Mouse (Mus musculus): ENCODE measurements around the gene Abl1.

Abl1 gene

DNA sequence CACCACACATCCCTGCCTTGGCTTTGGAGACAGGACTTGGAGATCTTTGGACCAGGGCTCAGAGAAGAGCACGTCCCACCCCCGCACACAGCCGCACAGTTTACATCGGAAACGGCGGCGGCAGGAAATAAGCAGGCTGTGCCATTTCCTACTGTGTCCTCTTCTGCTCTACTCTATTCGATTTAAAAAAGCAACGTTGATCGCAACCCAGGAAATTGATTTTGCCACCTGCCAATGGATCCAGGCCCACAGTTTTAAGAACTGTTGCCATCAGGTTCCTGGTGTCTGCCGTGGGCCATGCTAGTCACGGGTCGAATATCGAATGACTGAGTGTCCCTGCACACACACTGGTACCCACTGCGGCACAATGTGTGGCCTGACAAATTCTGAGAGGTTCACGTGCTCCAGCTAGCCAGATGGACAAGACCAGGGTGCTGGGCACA is 137.3 kb downstream of the Abl1 start:
- no peak for DNase-seq (ENCODE audit: low spot score)

DNA sequence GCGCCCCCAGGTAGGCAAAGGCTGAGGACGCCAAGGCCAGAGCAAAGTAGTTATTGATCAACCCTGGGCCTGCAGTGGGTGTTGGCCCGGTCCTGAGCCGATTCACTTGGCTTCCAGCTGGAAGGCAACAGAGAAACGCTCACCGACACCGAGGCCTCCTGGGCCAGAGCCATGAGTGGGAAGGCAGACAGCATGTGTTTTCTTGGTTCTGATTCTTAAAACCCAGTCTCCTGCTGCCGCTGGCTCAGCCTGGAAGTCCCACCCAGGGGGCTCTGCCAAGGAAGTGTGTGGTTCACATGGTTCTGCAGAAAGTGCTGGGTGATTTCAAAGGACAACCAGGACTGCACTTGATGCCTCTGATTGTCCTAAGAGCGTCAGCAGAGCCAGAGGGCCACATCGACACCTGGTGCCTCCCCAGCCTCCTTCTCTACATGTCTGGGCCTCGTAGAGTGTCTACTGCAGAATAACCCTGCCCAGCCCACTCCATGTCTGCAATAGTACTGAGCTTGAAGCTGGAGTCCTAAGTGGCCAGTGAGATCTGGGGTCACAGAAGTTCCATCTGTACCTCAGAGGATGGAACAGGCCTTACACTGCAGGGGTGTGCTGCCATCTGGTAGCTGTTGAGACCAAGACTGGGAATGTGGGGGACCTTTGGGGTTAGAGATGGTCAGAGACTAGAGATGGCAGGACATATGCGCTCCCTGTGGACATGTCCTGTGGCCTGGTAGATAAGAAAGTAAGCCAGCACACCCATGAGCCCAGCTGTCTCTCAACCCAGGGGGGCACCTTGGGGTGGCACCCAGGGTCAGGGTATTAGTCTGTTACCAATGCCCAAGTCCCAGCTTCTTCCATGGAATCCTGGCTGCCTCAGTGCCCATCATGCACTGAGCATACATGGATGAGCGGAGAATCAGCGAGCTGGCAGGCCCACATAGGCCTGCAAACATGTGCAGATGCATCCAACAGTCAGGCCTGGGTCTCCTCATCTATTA is 138.2 kb downstream of the Abl1 start:
- DNase-seq (ENCODE audit: low spot score), result no peak

DNA sequence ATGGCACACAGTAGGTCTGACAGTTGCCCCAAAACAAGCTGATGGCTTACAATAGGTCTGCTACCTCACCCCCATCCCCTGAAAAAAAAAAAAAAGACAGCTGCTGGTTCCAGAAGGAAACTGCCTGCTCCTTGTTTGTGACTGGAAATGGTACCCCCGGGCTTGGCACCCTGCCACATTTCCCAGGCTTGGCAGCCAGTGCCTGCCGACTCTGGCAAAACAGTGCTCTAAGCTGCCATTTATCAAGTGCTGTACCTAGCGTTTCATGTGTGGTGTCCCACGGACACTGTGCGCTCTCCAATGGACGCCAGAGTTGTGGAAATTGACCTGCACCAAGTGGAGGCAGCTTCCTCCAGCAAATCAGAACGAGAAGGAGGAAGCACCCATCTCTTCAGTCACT is 139.7 kb downstream of the Abl1 start:
- DNase-seq (ENCODE audit: low spot score), result no peak

DNA sequence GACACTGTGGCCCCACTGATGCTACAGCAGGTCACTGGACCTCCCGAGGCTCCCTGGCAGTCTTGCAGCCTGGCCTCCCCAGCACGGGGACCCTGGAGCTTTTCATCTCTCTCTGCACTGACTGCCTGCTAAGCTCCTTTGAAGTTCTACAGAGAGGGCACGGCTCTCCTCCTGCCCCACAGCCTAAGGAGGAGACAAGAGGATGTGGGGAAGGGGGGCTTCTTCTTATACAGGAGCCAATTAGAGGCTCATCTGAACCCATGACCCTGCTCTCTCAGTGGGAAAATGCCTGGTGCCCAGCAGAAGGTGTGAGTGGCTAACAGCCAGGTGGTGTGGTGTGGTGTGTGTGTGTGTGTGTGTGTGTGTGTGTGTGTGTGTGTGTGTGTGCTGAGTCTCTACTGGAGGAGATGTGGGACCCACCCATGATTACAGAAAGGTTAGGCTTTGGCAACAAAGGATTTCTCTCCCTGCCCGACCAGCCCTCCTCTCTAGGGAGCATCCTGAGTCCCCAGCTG is 140.2 kb downstream of the Abl1 start:
- no peak for DNase-seq (ENCODE audit: low spot score)

DNA sequence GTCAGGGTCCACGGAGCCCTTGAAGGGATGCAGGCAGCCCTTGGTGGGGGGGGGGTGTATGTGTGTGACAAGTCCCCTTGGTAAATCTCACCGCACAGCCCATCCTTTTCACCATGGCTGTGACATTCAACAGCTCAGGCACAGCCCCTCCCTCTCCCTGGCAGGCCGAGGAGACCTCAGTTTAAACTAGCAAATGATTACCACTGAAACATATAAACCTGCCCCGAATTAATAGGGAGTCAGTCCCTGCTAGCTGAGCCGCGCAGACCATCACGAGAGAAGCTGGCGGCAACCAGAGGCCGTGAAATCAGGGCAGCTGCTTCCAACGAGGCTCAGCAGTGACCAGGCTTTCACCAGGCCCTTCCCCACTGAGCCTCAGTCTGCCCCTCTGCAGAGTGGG is 147.9 kb downstream of the Abl1 start:
- no peak for DNase-seq (ENCODE audit: low spot score)

DNA sequence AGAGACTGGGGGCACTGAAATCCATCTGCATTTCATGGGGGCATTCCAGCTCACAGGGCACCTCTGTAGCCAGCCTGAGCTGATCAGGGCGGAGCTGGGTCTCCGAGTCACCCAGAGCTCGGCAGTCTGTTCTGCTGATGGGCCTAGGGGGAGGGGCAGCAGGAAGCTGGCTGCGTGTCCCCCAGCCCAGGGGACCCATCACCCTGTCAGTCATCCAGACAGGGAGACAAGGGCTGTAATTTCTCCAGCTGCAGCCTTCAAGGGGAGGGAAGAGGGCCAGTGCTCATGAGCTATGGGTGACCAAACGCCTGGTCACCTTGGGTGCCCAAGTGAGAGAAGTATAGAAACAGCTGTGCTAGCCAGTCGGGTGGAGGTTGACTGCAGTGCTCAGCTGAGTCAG is 148.8 kb downstream of the Abl1 start:
- DNase-seq (ENCODE audit: low spot score), result no peak

DNA sequence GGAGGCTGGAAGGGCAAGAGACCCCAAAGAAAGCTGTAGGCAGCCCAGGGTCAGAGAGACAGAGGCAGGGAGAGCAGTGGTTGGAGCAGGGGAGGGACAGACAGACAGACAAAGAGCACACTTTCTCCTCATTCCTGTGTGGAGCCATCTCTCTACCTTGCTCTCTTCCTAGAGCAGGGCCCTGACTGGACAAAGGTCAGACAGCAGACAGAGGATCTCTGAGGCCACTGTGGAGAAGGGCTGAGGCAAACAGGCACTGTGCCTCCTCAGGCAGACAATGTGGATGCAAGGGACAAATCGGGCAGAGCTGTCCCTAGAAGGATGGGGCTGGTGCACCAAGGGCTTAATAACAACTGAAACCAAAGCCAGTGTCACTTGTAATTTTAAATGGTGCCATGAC is 150.7 kb downstream of the Abl1 start:
- no peak for DNase-seq (ENCODE audit: low spot score)

DNA sequence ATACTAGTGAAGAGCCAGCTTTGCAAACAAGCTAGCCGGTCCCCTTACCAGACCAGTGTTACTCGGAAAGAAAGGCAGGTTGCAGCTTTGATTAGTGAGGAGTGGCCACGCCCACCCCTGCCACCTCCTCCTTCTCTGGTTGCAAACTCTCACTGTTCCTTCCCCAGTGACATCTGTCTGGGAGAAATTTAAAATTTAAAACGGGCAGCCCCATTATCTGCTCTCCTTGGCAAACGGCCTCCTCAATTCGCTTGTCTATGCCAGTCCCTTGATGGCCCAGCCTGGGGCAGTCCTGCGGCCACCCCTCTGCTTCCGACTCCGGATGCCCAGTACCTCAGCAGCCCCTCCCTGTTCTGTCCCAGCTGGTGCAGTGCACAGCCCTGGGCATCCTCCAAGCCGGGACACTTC is 156.6 kb downstream of the Abl1 start:
- DNase-seq (ENCODE audit: low spot score), result no peak

DNA sequence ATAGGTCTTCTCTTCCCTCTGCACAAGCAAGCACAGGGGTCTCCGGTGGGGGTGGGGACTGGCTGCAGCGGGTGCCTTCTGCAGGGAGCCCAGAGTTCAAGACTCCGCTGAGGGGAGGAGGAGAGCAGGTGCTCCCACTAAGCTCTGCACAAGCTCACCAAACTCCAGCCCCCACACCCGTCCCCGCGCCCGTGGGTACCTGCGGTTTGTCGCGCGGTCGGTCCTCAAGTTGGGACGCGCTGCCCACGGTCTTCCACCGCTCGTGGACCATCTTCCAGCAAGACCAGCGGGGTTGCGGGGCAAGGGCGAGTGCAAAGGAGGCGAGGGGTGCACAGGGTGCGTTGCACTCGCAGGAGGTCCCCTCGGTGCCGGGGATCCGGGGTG is 157.3 kb downstream of the Abl1 start:
- DNase-seq (ENCODE audit: low spot score), result no peak

DNA sequence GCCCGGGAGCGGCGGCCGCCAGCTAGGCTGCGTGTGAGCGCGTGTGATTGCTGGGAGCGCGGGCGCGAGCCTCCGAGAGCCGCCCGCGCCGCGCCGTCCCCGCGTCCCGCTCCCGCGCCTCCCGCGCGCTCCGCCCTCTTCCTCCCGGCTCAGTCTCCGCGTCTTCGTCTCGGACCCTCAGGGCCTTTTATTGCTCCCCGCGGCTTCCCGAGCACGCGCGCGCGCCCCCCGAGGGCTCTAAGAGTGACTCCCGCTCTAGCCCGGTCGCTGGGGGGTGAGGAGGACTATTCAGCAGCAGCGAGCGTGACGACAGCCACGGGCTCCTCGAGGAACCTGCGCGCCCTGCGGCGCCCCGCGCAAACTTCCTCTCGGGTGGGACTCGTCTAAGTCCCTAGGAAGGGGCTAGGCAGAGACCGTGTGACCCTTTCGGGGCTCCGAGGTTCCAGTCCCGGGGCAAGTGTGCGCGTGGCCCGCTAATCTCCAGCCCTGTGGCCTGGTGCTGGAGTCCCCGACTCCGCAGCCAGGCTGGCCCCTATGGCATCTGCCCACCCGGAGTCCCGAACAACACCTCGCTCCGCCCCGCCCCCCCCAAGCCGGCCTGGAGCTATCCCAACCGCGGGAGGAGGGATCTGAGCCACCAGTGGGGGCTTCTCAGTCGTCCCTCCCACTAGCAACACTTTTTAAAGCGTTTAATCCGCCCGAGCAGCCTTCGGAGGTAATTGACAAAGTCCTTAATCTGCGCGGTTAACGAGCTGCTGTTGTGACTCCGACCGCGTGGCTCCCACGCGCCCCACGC is 157.9 kb downstream of the Abl1 start, which contains the start of gene Fibcd1:
Gene Fibcd1 (minus strand): TSS at position 110 of the 796 bp plus-strand sequence.
- no peak for DNase-seq (ENCODE audit: low spot score)

DNA sequence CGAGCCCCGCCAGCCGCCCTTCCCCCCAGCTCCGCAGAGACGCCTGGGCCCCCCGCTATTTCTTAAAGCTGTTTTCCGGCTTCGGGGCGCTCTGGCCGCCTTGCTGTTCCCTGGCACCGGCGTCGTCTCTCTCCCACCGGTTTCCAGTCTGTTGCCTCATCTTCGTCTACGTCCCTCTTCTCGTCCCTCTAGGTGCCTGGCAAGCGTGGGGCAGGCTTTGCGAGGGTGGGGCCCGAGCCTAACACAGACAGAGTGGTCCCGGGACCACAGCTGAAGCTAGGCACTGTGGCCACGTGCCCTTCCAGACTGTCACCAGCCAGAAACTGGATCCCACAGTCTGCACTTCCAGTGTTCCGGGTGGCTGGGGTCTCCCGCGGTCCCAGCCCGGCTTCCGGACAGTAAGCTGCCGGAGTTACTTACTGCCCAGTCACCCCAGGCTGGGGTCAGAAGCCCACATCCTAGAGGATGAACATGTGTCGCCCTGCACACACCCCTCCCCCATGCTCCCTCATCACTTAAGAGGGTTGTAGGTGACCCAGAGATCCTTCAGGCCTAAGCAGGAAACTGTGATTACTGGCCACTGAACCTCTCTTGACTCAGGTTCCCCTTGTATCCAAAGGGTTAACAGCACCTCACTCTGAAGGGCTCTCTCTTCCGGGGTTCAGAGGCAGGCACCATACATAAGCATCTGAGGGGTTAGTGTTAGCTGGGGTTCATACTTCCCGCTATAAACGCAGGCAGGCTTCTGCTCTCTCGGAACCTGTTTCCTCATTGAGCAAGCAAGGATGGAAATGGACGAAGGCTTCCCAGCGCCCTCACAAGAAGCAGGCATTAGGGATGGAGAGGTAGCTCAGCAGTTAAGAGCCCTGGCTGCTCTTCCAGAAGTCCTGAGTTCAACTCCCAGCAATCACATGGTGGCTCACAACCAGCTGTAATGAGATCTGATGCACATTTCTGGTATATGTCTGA is 158.8 kb downstream of the Abl1 start:
- no peak for DNase-seq (ENCODE audit: low spot score)

DNA sequence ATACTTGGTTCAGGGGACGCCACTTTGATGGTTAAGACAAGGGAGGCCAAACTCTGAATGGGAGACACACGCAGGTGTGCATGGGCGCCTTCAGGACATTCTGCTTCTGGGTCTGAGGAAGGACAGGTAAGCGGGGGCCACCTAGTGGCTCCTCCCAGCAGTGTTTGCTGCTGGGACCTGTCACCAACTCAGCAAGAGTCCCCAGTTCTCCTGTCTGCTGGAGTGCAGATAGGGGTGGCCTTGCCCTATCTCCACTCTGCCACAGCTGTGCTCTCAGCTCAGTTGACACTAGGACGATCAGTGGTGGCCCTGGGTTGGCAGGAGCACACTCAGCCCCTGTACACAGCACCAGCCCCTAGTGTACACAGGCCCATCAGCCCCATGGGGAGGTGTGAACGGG is 159.7 kb downstream of the Abl1 start:
- no peak for DNase-seq (ENCODE audit: low spot score)

DNA sequence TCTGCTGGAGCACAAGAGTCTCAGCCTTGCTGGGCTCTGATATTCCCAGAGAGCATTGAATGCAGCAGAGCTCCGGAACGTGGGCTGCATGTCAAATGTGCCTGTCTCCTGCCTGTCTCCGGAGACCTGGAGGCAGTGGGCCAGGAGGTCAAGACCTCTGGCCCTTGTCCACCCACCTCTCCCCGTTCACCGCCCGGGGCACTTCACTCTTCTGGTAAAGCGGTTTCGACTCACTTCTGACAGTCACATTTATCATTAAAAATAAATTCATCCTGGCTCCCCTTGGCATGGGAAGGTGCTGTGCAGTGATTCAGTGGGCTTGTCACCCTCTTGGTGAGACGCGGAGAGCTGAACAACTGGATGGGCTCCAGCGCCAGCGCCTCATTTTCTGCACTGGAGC is 162.0 kb downstream of the Abl1 start:
- DNase-seq (ENCODE audit: low spot score), result no peak

Data from urinary bladder, postnatal 25 days (tissue).